Mouse (Mus musculus) CH12.LX (cell line): ENCODE results near the gene Gm20388. TPM values are rescaled to one million over a fixed set of nuclear protein-coding genes. Genes with fewer than 3 reads are reported as not detected.

Experiments used
- DNase-seq: peaks from one replicate; pipeline ENCODE4 v3.0.0-alpha.2; 2013; ENCODE audit errors: extremely low read depth
- H3K27ac ChIP-seq: 2 replicates; pipeline ENCODE4 v1.5.1; 2012; ENCODE audit warnings: low read depth, mild to moderate bottlenecking, control low read depth, moderate library complexity; ENCODE audit not compliant: insufficient read depth
- H3K27me3 ChIP-seq: replicated peaks from 2 replicates; pipeline ENCODE3; 2012; ENCODE audit warnings: inconsistent platforms
- H3K36me3 ChIP-seq, 2 experiments: replicated peaks in 1 of 2; 2 replicates each; pipeline versions ENCODE3 to v1.6.1; 2012; ENCODE audit warnings: inconsistent platforms in 1 of 2, low read length in 1 of 2, mild to moderate bottlenecking in 1 of 2, mixed read lengths in 1 of 2, moderate library complexity in 1 of 2; ENCODE audit not compliant: control insufficient read depth in 1 of 2, insufficient read depth in 1 of 2
- H3K4me1 ChIP-seq, 2 experiments: 2 replicates each; pipeline ENCODE4 v1.6.1; 2012; ENCODE audit warnings: inconsistent platforms in 1 of 2, moderate library complexity in 1 of 2; ENCODE audit not compliant: insufficient read depth in 2 of 2, control insufficient read depth in 1 of 2
- H3K4me2 ChIP-seq: 2 replicates; pipeline ENCODE4 v1.6.1; 2012; ENCODE audit warnings: low read depth, mild to moderate bottlenecking, control low read depth; ENCODE audit not compliant: poor library complexity, insufficient read depth, severe bottlenecking
- H3K4me3 ChIP-seq, 3 experiments: fragments of 150-350 bp in 1 of 3; sonication (generic) in 1 of 3; replicated peaks in 1 of 3; 2 replicates each; pipeline versions ENCODE3 to v1.5.1; 2011 to 2012; ENCODE audit warnings: low read depth in 2 of 3, low read length in 2 of 3, mild to moderate bottlenecking in 2 of 3, moderate library complexity in 2 of 3, control low read depth in 1 of 3, improper control_type of control experiment in 1 of 3, inconsistent platforms in 1 of 3, mixed read lengths in 1 of 3; ENCODE audit not compliant: poor library complexity in 1 of 3
- H3K79me2 ChIP-seq: replicated peaks from 2 replicates; pipeline ENCODE4 v1.6.1; 2012; ENCODE audit warnings: mild to moderate bottlenecking, moderate library complexity; ENCODE audit not compliant: control insufficient read depth, poor library complexity, insufficient read depth, severe bottlenecking; ENCODE audit errors: extremely low read depth
- H3K9ac ChIP-seq: 2 replicates; pipeline ENCODE4 v1.6.1; 2012; ENCODE audit warnings: low read depth, mild to moderate bottlenecking, control low read depth, moderate library complexity; ENCODE audit not compliant: insufficient read depth
- H3K9me3 ChIP-seq: replicated peaks from 2 replicates; pipeline ENCODE3; 2012; ENCODE audit warnings: low read length, inconsistent platforms, mixed read lengths
- BHLHE40 ChIP-seq: IDR thresholded peaks from 2 replicates; pipeline ENCODE4 v1.6.1; 2011; ENCODE audit warnings: mild to moderate bottlenecking, low read depth, low read length, improper control_type of control experiment
- CHD1 ChIP-seq: IDR thresholded peaks from 2 replicates; pipeline ENCODE4 v1.6.1; 2012; ENCODE audit warnings: low read depth, low read length, improper control_type of control experiment, inconsistent platforms
- CHD2 ChIP-seq: IDR thresholded peaks from 2 replicates; pipeline ENCODE4 v1.6.1; 2011; ENCODE audit warnings: low read length, improper control_type of control experiment
- CTCF ChIP-seq, 2 experiments: IDR thresholded peaks in 1 of 2; conservative IDR thresholded peaks in 1 of 2; 2 replicates each; pipeline ENCODE4 v1.5.1; 2011 to 2012; ENCODE audit warnings: low read depth in 2 of 2, low read length in 2 of 2, improper control_type of control experiment in 1 of 2, inconsistent platforms in 1 of 2, mild to moderate bottlenecking in 1 of 2, moderate library complexity in 1 of 2
- E2F4 ChIP-seq: IDR thresholded peaks from 2 replicates; pipeline ENCODE4 v1.6.1; 2011; ENCODE audit warnings: low read depth, low read length, improper control_type of control experiment; ENCODE audit not compliant: insufficient replicate concordance
- ELF1 ChIP-seq: IDR thresholded peaks from 2 replicates; pipeline ENCODE4 v1.6.1; 2014; ENCODE audit warnings: low read depth, mild to moderate bottlenecking, inconsistent platforms, low read length, improper control_type of control experiment
- EP300 ChIP-seq: IDR thresholded peaks from 2 replicates; pipeline ENCODE4 v1.6.1; 2011; ENCODE audit warnings: low read length, improper control_type of control experiment
- ETS1 ChIP-seq: conservative IDR thresholded peaks from 2 replicates; pipeline ENCODE4 v1.6.1; 2012; ENCODE audit warnings: low read depth, mild to moderate bottlenecking, inconsistent platforms, low read length, improper control_type of control experiment, moderate library complexity
- GABPA ChIP-seq: IDR thresholded peaks from 2 replicates; pipeline ENCODE4 v1.6.1; 2012; ENCODE audit warnings: low read depth, low read length, improper control_type of control experiment, inconsistent platforms; ENCODE audit not compliant: insufficient replicate concordance
- IRF4 ChIP-seq: IDR thresholded peaks from 2 replicates; pipeline ENCODE4 v1.6.1; 2014; ENCODE audit warnings: low read depth, mild to moderate bottlenecking, inconsistent platforms, low read length, improper control_type of control experiment
- JUN ChIP-seq: IDR thresholded peaks from 2 replicates; pipeline ENCODE4 v1.6.1; 2011; ENCODE audit warnings: low read depth, mild to moderate bottlenecking, low read length, improper control_type of control experiment, moderate library complexity; ENCODE audit not compliant: insufficient read depth
- JUND ChIP-seq: conservative IDR thresholded peaks from 2 replicates; pipeline ENCODE4 v1.6.1; 2011; ENCODE audit warnings: low read depth, low read length, improper control_type of control experiment
- MAX ChIP-seq: IDR thresholded peaks from 2 replicates; pipeline ENCODE4 v1.6.1; 2011; ENCODE audit warnings: low read length, improper control_type of control experiment
- MAZ ChIP-seq: IDR thresholded peaks from 2 replicates; pipeline ENCODE4 v1.6.1; 2012; ENCODE audit warnings: low read depth, mild to moderate bottlenecking, inconsistent platforms, low read length, improper control_type of control experiment, moderate library complexity
- MEF2A ChIP-seq: IDR thresholded peaks from 2 replicates; pipeline ENCODE4 v1.6.1; 2014; ENCODE audit warnings: low read depth, mild to moderate bottlenecking, inconsistent platforms, low read length, improper control_type of control experiment, borderline replicate concordance
- MXI1 ChIP-seq: IDR thresholded peaks from 2 replicates; pipeline ENCODE4 v1.6.1; 2011; ENCODE audit warnings: mild to moderate bottlenecking, low read depth, low read length, improper control_type of control experiment
- MYC ChIP-seq: IDR thresholded peaks from 2 replicates; pipeline ENCODE4 v1.6.1; 2011; ENCODE audit warnings: low read depth, mild to moderate bottlenecking, improper control_type of control experiment, low read length
- NELFE ChIP-seq: IDR thresholded peaks from 2 replicates; pipeline ENCODE4 v1.6.1; 2011; ENCODE audit warnings: low read depth, low read length, improper control_type of control experiment
- NRF1 ChIP-seq: IDR thresholded peaks from 2 replicates; pipeline ENCODE4 v1.6.1; 2014; ENCODE audit warnings: low read depth, mild to moderate bottlenecking, inconsistent platforms, low read length, improper control_type of control experiment, moderate library complexity
- PAX5 ChIP-seq: IDR thresholded peaks from 2 replicates; pipeline ENCODE4 v1.6.1; 2012; ENCODE audit warnings: low read length, inconsistent platforms, mixed read lengths
- POLR2A ChIP-seq: IDR thresholded peaks from 2 replicates; pipeline ENCODE4 v1.6.1; 2011; ENCODE audit warnings: low read depth, mild to moderate bottlenecking, improper control_type of control experiment, low read length
- POLR2AphosphoS2 ChIP-seq: IDR thresholded peaks from 2 replicates; pipeline ENCODE4 v1.6.1; 2011; ENCODE audit warnings: low read depth, low read length, improper control_type of control experiment
- RAD21 ChIP-seq: IDR thresholded peaks from 2 replicates; pipeline ENCODE4 v1.6.1; 2011; ENCODE audit warnings: low read depth, mild to moderate bottlenecking, low read length, improper control_type of control experiment, moderate library complexity
- SIN3A ChIP-seq: IDR thresholded peaks from 2 replicates; pipeline ENCODE4 v1.6.1; 2012; ENCODE audit warnings: low read length, improper control_type of control experiment, inconsistent platforms
- SMC3 ChIP-seq: IDR thresholded peaks from 2 replicates; pipeline ENCODE4 v1.6.1; 2011; ENCODE audit warnings: low read depth, low read length, improper control_type of control experiment
- TBP ChIP-seq: conservative IDR thresholded peaks from 2 replicates; pipeline ENCODE4 v1.6.1; 2011; ENCODE audit warnings: low read depth, low read length, improper control_type of control experiment
- UBTF ChIP-seq: IDR thresholded peaks from 2 replicates; pipeline ENCODE4 v1.6.1; 2012; ENCODE audit warnings: low read depth, mild to moderate bottlenecking, inconsistent platforms, low read length, improper control_type of control experiment, moderate library complexity
- USF1 ChIP-seq: IDR thresholded peaks from 2 replicates; pipeline ENCODE4 v1.6.1; 2014; ENCODE audit warnings: low read depth, mild to moderate bottlenecking, inconsistent platforms, low read length, improper control_type of control experiment
- USF2 ChIP-seq: conservative IDR thresholded peaks from 2 replicates; pipeline ENCODE4 v1.6.1; 2011; ENCODE audit warnings: low read depth, low read length, improper control_type of control experiment
- ZC3H11A ChIP-seq: IDR thresholded peaks from 2 replicates; pipeline ENCODE4 v1.6.1; 2012; ENCODE audit warnings: low read depth, mild to moderate bottlenecking, inconsistent platforms, low read length, improper control_type of control experiment
- ZMIZ1 ChIP-seq: IDR thresholded peaks from 2 replicates; pipeline ENCODE4 v1.6.1; 2012; ENCODE audit warnings: low read depth, mild to moderate bottlenecking, inconsistent platforms, low read length, improper control_type of control experiment
- dilution Hi-C: fragments of 300-500 bp; cut with MboI; formaldehyde crosslinking; loops from 2 replicates; pipeline ENCODE4 v1.14.3; 2020; ENCODE audit warnings: low sequenced_read_pairs; ENCODE audit not compliant: extremely low pct_unique_long_range_greater_than_20kb, extremely low pct_ligation_motif_present
- in situ Hi-C: fragments of 300-500 bp; cut with MboI; formaldehyde crosslinking; loops from 3 replicates; pipeline ENCODE4 v1.14.3; 2019; ENCODE audit warnings: low sequenced_read_pairs, low pct_ligation_motif_present, low pct_unique_long_range_greater_than_20kb, mixed read lengths
- polyA plus RNA-seq: library from polyadenylated mRNA; unstranded; fragments of >175 nt; gene quantifications from 2 replicates; pipeline ENCODE4 v1.2.1, GENCODE M21; 2012; ENCODE audit warnings: low read depth; ENCODE audit not compliant: insufficient read length
- total RNA-seq, 2 experiments: library from RNA; depleted of rRNA; stranded (reverse); fragments of 300-350 nt in 1 of 2; fragments of >200 nt in 1 of 2; gene quantifications; 2 replicates each; pipeline ENCODE4 v1.2.3; 2012 to 2014

Gm20388 gene
- total and polyA plus RNA-seq, 3 experiments = 14.8 to 26.3 (median 22.2) TPM

DNA sequence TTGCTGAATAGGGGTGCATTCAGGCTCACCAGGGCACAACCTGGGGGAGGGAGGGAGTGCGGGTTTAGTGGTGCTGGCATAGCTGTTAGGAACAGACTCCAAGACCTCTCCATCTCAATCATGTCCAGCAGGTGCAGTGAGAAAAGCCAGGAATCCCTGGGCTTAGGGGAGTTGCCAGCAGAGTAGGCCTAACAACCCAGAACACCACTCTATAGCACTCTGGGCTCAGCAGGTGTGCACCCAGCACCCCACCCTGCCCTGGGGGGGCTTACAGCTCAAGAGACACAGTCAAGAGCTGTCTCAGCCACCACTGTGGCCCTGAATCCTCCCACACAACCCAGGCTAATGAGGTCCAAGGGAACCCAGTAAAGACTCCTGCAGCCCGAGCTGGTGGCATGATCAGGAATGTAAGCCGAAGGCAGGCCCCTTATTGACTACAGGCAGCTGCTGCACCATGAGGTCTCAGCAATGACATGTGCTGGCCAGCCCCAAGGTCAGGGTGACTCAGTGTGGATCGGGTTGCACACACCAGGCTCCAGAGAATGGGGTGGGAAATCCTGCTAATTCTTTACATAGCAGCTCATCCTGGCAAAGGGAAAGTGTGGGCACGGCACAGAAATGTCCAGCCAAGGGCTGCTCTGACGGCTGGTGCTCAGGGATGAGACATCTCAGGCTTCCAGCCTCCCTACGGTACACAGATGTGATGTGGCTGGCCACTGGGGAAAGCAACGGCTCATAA, 1991.0 kb downstream of the Gm20388 start:
- H3K27me3 ChIP-seq = no peaks in the 10 kb centered on the region
- TF ChIP-seq ETS1 = no peak
- no peak for TF ChIP-seq POLR2A
- TF ChIP-seq ZMIZ1 = 0 out of 2 replicates have a peak, but pooled peaks have one; percentile 19
- TF ChIP-seq MXI1 = peak; percentile 61
- no peak for TF ChIP-seq CHD1
- peak; percentile 55; the same call in 1 of the 2 replicates for TF ChIP-seq UBTF
- H3K4me3 ChIP-seq = peak overlapping the region; percentile 19 to 98 (median 53)
- no peak for DNase-seq
- H3K9me3 ChIP-seq = no peaks in the 10 kb centered on the region
- in situ Hi-C loops = no loop called here
- peaks cover 22 to 52% of the 10 kb centered on the region in 2 experiments for H3K4me1 ChIP-seq
- peak overlapping the region; percentile 29; the same call in 1 of the 2 replicates for H3K27ac ChIP-seq
- H3K4me2 ChIP-seq = peak overlapping the region; percentile 68
- dilution Hi-C loops = no loop called here
- peaks cover 64 to 86% of the 10 kb centered on the region in 2 experiments for H3K36me3 ChIP-seq
- peaks cover 93% of the 10 kb centered on the region for H3K79me2 ChIP-seq
- H3K9ac ChIP-seq = peak overlapping the region; percentile 89

DNA sequence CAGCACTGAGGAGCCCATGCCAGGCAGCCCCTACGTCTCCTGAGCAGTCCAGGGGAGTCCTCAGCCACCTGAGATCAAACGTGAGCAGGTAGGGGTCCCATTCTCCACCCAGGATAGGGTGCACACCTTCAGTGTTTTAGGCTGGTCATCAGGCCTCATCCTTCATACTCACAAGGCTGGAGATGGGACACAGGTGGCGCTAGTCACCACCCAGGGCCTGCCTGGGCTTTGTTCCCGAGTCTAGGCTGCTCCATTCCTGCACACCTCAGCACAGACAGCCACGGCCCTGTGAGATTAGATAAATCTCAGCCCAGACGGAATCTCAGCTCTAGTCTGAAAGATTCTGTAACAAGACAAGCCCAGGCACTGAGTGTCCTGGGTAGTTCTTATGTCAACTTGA, 1993.3 kb downstream of the Gm20388 start:
- H3K4me1 ChIP-seq = peaks cover 13 to 42% of the 10 kb centered on the region in 2 experiments
- no peaks in the 10 kb centered on the region for H3K9me3 ChIP-seq
- peak overlapping the region; percentile 9; the same call in 1 of the 2 replicates for H3K27ac ChIP-seq
- H3K36me3 ChIP-seq = peaks cover 52 to 72% of the 10 kb centered on the region in 2 experiments
- H3K9ac ChIP-seq = peak overlapping the region; percentile 89
- in situ Hi-C loops (no loop called here), dilution Hi-C loops (no loop called here)
- no peaks in the 10 kb centered on the region for H3K27me3 ChIP-seq
- peaks cover 97% of the 10 kb centered on the region for H3K79me2 ChIP-seq
- no peak for DNase-seq
- peak overlapping the region; percentile 68 for H3K4me2 ChIP-seq
- peak overlapping the region; percentile 79 to 100 (median 98) for H3K4me3 ChIP-seq
- TF ChIP-seq SMC3 (peak; percentile 21; the same call in 1 of the 2 replicates), IRF4 (no peak; the same call in 1 of the 2 replicates), MAZ (no peak), USF1 (no peak), SIN3A (no peak; the same call in none of the 2 replicates), TBP (no peak), CTCF (conservative IDR thresholded peaks at IDR 0.05 in 1 of 2, IDR thresholded peaks at IDR 0.05 in 1 of 2; ENCODE audit: low read depth in 2 of 2, low read length in 2 of 2) (peak in 1 of 2 experiments; percentile 57; a peak in 2 of 4 replicates), CHD1 (0 out of 2 replicates have a peak, but pooled peaks have one; percentile 68), POLR2A (no peak), NRF1 (no peak), RAD21 (peak; percentile 3), ELF1 (no peak), JUN (no peak), ZC3H11A (no peak), UBTF (no peak; the same call in 1 of the 2 replicates), JUND (no peak), CHD2 (no peak), E2F4 (no peak), MEF2A (no peak), PAX5 (no peak), ETS1 (no peak), BHLHE40 (no peak), ZMIZ1 (no peak), MYC (no peak), EP300 (no peak), NELFE (no peak), POLR2AphosphoS2 (no peak), USF2 (no peak), MAX (no peak), GABPA (no peak)
